Mouse (Mus musculus) splenic B cell, adult 2 months (primary cell): ENCODE measurements at regions not wholly inside any gene's neighbourhood (a gene's known extent, or its start where the extent isn't known, plus 50 kb on each side); places are given as distances from the start of the nearest gene placed in this dataset.
"Not testable (repeated sequence)": the region's sequence is repeated elsewhere in the genome, so short reads cannot be mapped to it uniquely, and the experiment has no call there.

Source experiments
- DNase-seq: peaks from one replicate; pipeline ENCODE4 v3.0.0-alpha.2; 2011; ENCODE audit warnings: low read depth, low spot score
- H3K27me3 ChIP-seq: 2 replicates; pipeline ENCODE4 v1.6.1; 2012; ENCODE audit warnings: mild to moderate bottlenecking, low read length, moderate library complexity, mixed read lengths; ENCODE audit not compliant: control insufficient read depth, poor library complexity, insufficient read depth, severe bottlenecking
- H3K36me3 ChIP-seq: 2 replicates; pipeline ENCODE4 v1.6.1; 2012; ENCODE audit warnings: mild to moderate bottlenecking, low read length, moderate library complexity, mixed read lengths; ENCODE audit not compliant: control insufficient read depth, poor library complexity, insufficient read depth, severe bottlenecking

GRCm38 (mm10) chr2:48315306-48315705, 498.6 kb upstream of the Acvr2a start:
- H3K27me3 ChIP-seq, result no peaks in the 10 kb centered on the region
- no peaks in the 10 kb centered on the region for H3K36me3 ChIP-seq
- no peak for DNase-seq

GRCm38 (mm10) chr2:48316180-48316889, 497.6 kb upstream of the Acvr2a start:
- H3K27me3 ChIP-seq, result no peaks in the 10 kb centered on the region
- DNase-seq, result no peak
- no peaks in the 10 kb centered on the region for H3K36me3 ChIP-seq

GRCm38 (mm10) chr2:48317821-48318220, 496.1 kb upstream of the Acvr2a start:
- Histone ChIP-seq H3K27me3 (no peaks in the 10 kb centered on the region), H3K36me3 (no peaks in the 10 kb centered on the region)
- DNase-seq, result no peak

- DNase-seq, result no peak
- Histone ChIP-seq H3K27me3 (no peaks in the 10 kb centered on the region), H3K36me3 (no peaks in the 10 kb centered on the region)
Observed at GRCm38 (mm10) chr2:48318384-48319030, 495.4 kb upstream of the Acvr2a start.

- Histone ChIP-seq H3K36me3 (no peaks in the 10 kb centered on the region), H3K27me3 (no peaks in the 10 kb centered on the region)
- no peak for DNase-seq
Observed at GRCm38 (mm10) chr2:48321471-48321870, 492.4 kb upstream of the Acvr2a start.

GRCm38 (mm10) chr2:48322278-48322677, 491.6 kb upstream of the Acvr2a start:
- H3K27me3 ChIP-seq, result no peaks in the 10 kb centered on the region
- no peak for DNase-seq
- no peaks in the 10 kb centered on the region for H3K36me3 ChIP-seq

- DNase-seq, result no peak
- Histone ChIP-seq H3K36me3 (no peaks in the 10 kb centered on the region), H3K27me3 (no peaks in the 10 kb centered on the region)
Observed at GRCm38 (mm10) chr2:48328204-48328603, 485.7 kb upstream of the Acvr2a start.

GRCm38 (mm10) chr2:48332783-48333182, 481.1 kb upstream of the Acvr2a start:
- DNase-seq, result peak; percentile 14
- no peaks in the 10 kb centered on the region for H3K36me3 ChIP-seq
- no peaks in the 10 kb centered on the region for H3K27me3 ChIP-seq

GRCm38 (mm10) chr2:48348021-48348420, 465.9 kb upstream of the Acvr2a start:
- H3K36me3 ChIP-seq, result no peaks in the 10 kb centered on the region
- no peak for DNase-seq
- H3K27me3 ChIP-seq, result no peaks in the 10 kb centered on the region

- H3K27me3 ChIP-seq, result no peaks in the 10 kb centered on the region
- DNase-seq, result no peak
Observed at GRCm38 (mm10) chr2:48349794-48350193, 464.1 kb upstream of the Acvr2a start.

GRCm38 (mm10) chr2:48350206-48350605, 463.7 kb upstream of the Acvr2a start:
- DNase-seq, result no peak
- Histone ChIP-seq H3K27me3 (no peaks in the 10 kb centered on the region), H3K36me3 (no peaks in the 10 kb centered on the region)

More at GRCm38 (mm10) chr2:48349794-48350193, 464.1 kb upstream of the Acvr2a start:
- H3K36me3 ChIP-seq, result no peaks in the 10 kb centered on the region

- H3K27me3 ChIP-seq, DNase-seq, H3K36me3 ChIP-seq: not testable (repeated sequence)
Observed at GRCm38 (mm10) chr2:48371572-48371971, 442.3 kb upstream of the Acvr2a start.

- no peak for DNase-seq
- Histone ChIP-seq H3K36me3 (no peaks in the 10 kb centered on the region), H3K27me3 (no peaks in the 10 kb centered on the region)
Observed at GRCm38 (mm10) chr2:48373086-48373485, 440.8 kb upstream of the Acvr2a start.

- Histone ChIP-seq H3K36me3 (no peaks in the 10 kb centered on the region), H3K27me3 (no peaks in the 10 kb centered on the region)
- DNase-seq, result no peak
Observed at GRCm38 (mm10) chr2:48374302-48374701, 439.6 kb upstream of the Acvr2a start.

- DNase-seq, result no peak
- Histone ChIP-seq H3K36me3 (no peaks in the 10 kb centered on the region), H3K27me3 (no peaks in the 10 kb centered on the region)
Observed at GRCm38 (mm10) chr2:48378160-48378559, 435.7 kb upstream of the Acvr2a start.
